Mouse (Mus musculus) gastrocnemius, postnatal 14 days (tissue): ENCODE measurements around the gene Zfp382. TPM values are rescaled to one million over a fixed set of nuclear protein-coding genes. Genes with fewer than 3 reads are reported as not detected.
"Not testable (repeated sequence)": the region's sequence is repeated elsewhere in the genome, so short reads cannot be mapped to it uniquely, and the experiment has no call there.

Experiments
- DNase-seq: peaks from one replicate; pipeline ENCODE4 v3.0.0; 2021; ENCODE audit warnings: mixed read lengths
- intact Hi-C: fragments of 180-260 bp; cut with DNase I; formaldehyde crosslinking; loops from one replicate; pipeline ENCODE4 v1.15.1; 2025; ENCODE audit warnings: low total_unique reads
- total RNA-seq, 2 experiments: library from RNA; stranded (reverse); gene quantifications; 2 replicates each; pipeline ENCODE4 v1.2.3; 2021

Gene Zfp382
- total RNA-seq, 2 experiments from 2014 or later: 1.6 to 2.9 TPM

- intact Hi-C loops: no loop called here
- DNase-seq: no peak
Observed at GRCm38 (mm10) chr7:30143170-30143554, 21.4 kb downstream of the Zfp382 start.

- peak; percentile 63 for DNase-seq
- intact Hi-C loops: no loop called here
Observed at GRCm38 (mm10) chr7:30143555-30144209, 21.9 kb downstream of the Zfp382 start.

GRCm38 (mm10) chr7:30147011-30147410 is 25.3 kb downstream of the Zfp382 start:
- no peak for DNase-seq
- intact Hi-C loops: loop anchor here (2.0 kb wide), 1 partner anchor 14 kb away; no protein-coding TSS in a partner anchor

- intact Hi-C loops: no loop called here
- DNase-seq: no peak
Observed at GRCm38 (mm10) chr7:30154040-30154439, 32.3 kb downstream of the Zfp382 start.

GRCm38 (mm10) chr7:30155507-30155906 is 33.8 kb downstream of the Zfp382 start:
- no peak for DNase-seq
- intact Hi-C loops: no loop called here

GRCm38 (mm10) chr7:30163113-30163512 is 41.4 kb downstream of the Zfp382 start:
- no peak for DNase-seq
- intact Hi-C loops: loop anchor here (10.0 kb wide), 1 partner anchor 68 kb away; the partner anchor contains the start of genes Gm26920, Zfp260 and Zfp566

GRCm38 (mm10) chr7:30164745-30165144 is 43.0 kb downstream of the Zfp382 start:
- DNase-seq: no peak
- intact Hi-C loops: loop anchor here (10.0 kb wide), 1 partner anchor 70 kb away; the partner anchor contains the start of genes Gm26920, Zfp260 and Zfp566

- intact Hi-C loops: loop anchor here (10.0 kb wide), 1 partner anchor 74 kb away; the partner anchor contains the start of genes Gm26920, Zfp260 and Zfp566
- no peak for DNase-seq
Observed at GRCm38 (mm10) chr7:30168914-30169582, 47.3 kb downstream of the Zfp382 start.

DNA sequence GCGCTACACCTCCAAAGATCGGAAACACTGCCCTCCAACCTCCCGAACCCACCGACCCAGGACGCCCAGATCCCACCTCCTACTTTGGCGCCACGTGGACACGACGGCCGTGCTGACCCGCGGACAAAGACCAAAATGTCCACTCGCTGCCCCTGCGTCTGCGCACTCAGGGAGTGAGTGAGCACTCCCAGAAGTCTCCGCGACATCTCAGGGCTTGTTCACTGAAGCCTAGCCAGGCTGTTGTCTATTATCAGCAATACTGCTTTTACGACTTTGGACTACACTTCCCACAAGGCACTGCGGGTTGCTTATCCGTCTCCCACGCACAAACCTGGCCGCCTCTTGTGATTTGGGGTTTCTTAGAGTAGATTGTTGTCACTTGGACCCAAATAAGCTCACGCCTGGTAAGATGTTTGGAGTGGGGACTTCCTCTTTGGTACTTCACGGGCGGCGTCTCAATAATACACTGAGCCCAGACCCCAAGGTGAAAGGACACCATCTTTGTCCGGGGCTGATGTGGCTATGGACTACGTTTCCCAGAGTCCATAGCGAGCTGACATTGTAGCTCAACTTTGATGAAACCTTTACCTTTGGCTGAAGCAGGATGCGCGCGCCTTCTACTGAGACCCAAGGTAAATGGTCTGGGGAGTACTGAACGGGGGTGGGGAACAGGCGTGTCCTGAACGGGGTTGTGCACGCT is 48.0 kb downstream of the Zfp382 start, which contains the start of gene Zfp146:
TSS of gene Zfp146 (minus strand) at position 168 of the 700 bp plus-strand sequence.
- intact Hi-C loops: loop anchor here (10.0 kb wide), 1 partner anchor 75 kb away; the partner anchor contains the start of genes Gm26920, Zfp260 and Zfp566

GRCm38 (mm10) chr7:30170283-30170951 is 48.7 kb downstream of the Zfp382 start:
- no peak for DNase-seq
- intact Hi-C loops: no loop called here

More for the DNA sequence above, 48.0 kb downstream of the Zfp382 start, which contains the start of gene Zfp146:
- DNase-seq: peak; percentile 91

DNA sequence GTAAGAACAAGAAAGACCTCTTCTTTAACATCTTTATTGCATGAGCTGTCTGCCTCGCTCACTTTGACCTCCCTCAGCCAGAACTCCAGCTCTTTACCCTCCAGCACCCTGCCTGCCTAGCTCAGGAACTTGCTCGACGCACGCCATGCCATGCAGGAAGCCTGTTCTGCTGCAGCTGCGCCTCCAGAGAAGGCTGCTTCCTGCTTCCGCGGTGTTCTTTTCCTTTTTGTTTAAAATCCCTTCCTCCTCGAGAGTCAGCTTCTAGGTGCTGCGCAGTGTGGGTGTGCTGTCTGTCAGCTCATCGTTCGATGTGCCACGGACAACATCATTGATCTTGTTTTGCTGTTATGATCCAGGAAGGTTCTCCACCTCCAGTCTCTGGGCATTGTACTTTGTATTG is 54.7 kb downstream of the Zfp382 start:
- DNase-seq: no peak
- intact Hi-C loops: loop anchor here (5.0 kb wide), 1 partner anchor 36 kb away; no protein-coding TSS in a partner anchor

DNA sequence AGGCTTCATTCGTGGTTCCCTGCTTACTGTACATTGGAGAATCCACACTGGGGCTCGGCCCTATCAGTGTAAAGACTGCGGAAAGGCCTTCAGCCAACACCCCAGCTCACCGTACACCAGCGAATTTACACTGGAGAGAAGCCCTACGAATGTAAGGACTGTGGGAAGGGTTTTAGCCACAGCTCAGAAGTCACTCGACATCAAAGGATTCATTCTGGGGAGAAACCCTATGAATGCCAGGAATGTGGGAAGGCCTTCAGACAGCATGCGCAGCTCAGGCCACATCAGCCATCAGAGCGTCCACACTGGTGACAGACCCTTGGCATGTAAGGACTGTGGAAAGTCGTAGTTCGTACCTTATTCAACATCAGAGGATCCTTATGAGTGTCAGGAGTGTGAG is 56.5 kb downstream of the Zfp382 start:
- intact Hi-C loops: loop anchor here (5.0 kb wide), 1 partner anchor 34 kb away; no protein-coding TSS in a partner anchor

GRCm38 (mm10) chr7:30181308-30181707 is 59.6 kb downstream of the Zfp382 start:
- intact Hi-C loops: no loop called here
- DNase-seq: peak; percentile 63

More for the DNA sequence above, 56.5 kb downstream of the Zfp382 start:
- DNase-seq: no peak

DNA sequence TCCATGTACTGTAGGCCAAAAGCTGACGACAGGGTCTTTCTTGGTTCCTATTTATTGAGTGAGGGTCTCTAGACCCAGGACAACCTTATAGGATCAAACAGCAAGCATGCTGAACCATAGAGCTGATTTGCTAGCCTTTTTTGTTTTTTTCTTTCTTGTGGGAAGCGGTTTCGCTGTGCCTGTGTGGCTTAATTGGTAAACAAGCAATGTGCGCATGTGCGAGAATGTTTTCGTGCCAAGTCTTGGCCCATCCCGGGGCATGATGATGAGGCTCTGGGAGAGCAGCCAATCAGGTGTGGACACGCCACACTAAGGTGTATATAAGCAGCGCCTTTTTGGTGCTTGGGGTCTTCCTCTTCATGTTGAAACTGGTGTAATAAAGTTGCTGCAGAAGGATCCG is 60.2 kb downstream of the Zfp382 start:
- DNase-seq, intact Hi-C loops: not testable (repeated sequence)

DNA sequence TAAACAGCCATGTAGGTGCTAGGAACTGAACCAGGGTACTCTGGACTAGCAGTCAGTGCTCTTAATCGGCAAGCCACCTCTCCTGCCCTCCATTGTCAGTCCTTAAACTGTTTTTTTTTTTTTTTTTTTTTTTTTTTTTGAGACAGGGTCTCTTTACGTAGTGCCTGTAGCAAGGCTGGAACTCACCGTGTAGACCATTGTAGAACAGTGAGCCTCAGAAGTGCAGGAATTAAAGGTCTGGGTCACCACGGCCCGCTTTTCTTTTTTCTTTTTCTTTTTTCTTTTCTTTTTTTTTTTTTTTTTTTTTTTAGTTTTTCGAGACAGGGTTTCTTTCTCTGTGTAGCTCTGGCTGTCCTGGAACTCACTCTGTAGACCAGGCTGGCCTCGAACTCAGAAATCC is 61.4 kb downstream of the Zfp382 start:
- DNase-seq, intact Hi-C loops: not testable (repeated sequence)

- peak; percentile 91 for DNase-seq
- intact Hi-C loops: no loop called here
Observed at GRCm38 (mm10) chr7:30183879-30184289, 62.1 kb downstream of the Zfp382 start, which contains the start of gene Cox7a1. Cox7a1 (plus strand) TSS chr7:30184144.
